Mouse (Mus musculus) heart, embryonic 15.5 days (tissue): ENCODE results near the gene Snx3. TPM values are rescaled to one million over a fixed set of nuclear protein-coding genes. Genes with fewer than 3 reads are reported as not detected.
A peak's percentile ranks its signal among the peaks of the same experiment; 100 is the strongest.

Source experiments
- ATAC-seq: fragments of 200-750 bp; cut with Nextera tagmentation; replicated peaks from 2 replicates; pipeline ENCODE4 v1.8.0; 2017; ENCODE audit warnings: low read depth, moderate TSS enrichment; ENCODE audit not compliant: insufficient number of reproducible peaks, insufficient read depth, low FRiP score
- H3K27ac ChIP-seq: fragments of 300-500 bp; sonication (generic); 2 replicates; pipeline ENCODE4 v1.5.1; 2015; ENCODE audit warnings: mild to moderate bottlenecking, inconsistent platforms
- H3K27me3 ChIP-seq: fragments of 300-500 bp; sonication (generic); 2 replicates; pipeline ENCODE4 v1.6.1; 2015; ENCODE audit warnings: inconsistent platforms
- H3K36me3 ChIP-seq: fragments of 300-500 bp; sonication (generic); 2 replicates; pipeline ENCODE4 v1.6.1; 2015; ENCODE audit warnings: mild to moderate bottlenecking, inconsistent platforms
- H3K4me1 ChIP-seq: fragments of 300-500 bp; sonication (generic); replicated peaks from 2 replicates; pipeline ENCODE4 v1.6.1; 2015; ENCODE audit warnings: inconsistent platforms
- H3K4me2 ChIP-seq: fragments of 300-500 bp; sonication (generic); 2 replicates; pipeline ENCODE4 v1.6.1; 2015; ENCODE audit warnings: inconsistent platforms, mild to moderate bottlenecking, moderate library complexity
- H3K4me3 ChIP-seq: fragments of 300-500 bp; sonication (generic); 2 replicates; pipeline ENCODE4 v1.5.1; 2015; ENCODE audit warnings: mild to moderate bottlenecking, inconsistent platforms
- H3K9ac ChIP-seq: fragments of 300-500 bp; sonication (generic); 2 replicates; pipeline ENCODE4 v1.6.1; 2015; ENCODE audit warnings: mild to moderate bottlenecking, inconsistent platforms
- H3K9me3 ChIP-seq: fragments of 300-500 bp; sonication (generic); replicated peaks from 2 replicates; pipeline ENCODE4 v1.6.1; 2016; ENCODE audit warnings: inconsistent platforms
- WGBS: fragments of 180-500 bp; shearing (Covaris S2); methylation state at CpG from one replicate; pipeline ENCODE4 v1.1.7; 2015; ENCODE audit warnings: mixed read lengths; 5-methylcytosine and 5-hydroxymethylcytosine counted together
- polyA plus RNA-seq: library from polyadenylated mRNA; unstranded; fragments of >200 nt; fragmentation: Nextera tagmentation; extraction: Ambion mirVana; gene quantifications from 2 replicates; pipeline ENCODE4 v1.2.1, GENCODE M21; 2015

The Snx3 gene
- polyA plus RNA-seq, 1 experiment from 2014 or later, result 340 TPM

DNA sequence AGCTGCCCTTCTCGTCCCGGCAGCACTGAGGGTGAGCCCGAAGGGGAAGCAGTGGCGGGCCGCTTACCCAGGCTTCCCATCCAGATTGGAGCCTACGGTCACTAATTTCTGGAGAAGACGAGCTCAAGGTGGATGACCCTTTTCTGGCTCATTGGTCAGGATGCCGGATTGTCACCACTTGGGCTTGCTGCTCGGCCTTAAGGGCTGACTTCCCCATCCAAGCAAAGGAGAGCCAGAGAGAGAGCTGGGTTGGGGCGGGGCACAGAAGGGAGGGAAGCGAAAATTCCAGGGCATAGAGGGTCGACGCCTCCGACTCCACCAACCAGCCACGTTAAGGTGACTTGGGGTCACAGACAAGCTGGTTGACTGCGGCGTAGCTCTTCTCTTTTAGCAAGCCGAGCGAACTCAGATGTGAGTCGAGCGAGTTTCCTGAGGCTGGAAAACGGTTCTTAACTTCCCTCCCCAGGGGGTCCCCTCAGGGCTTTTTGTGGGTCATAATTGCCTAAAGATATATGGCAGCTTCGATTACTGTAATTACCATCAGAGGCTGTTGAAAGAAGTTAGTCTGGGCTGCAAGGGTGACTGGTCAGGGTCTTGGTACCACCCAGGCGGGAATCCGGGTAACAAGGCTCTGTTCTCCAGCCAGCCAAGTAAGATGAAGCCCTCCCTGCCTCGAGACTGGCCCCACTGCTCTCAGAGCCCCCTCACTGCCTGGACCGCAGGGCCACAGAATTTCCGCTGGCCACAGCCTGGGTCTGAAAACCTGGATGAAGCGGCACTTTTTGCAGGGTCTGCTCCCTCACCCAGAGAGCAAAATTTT is 78.5 kb downstream of the Snx3 start:
- peaks cover 99% of the 10 kb centered on the region for H3K27me3 ChIP-seq
- peak overlapping the region; percentile 27 for H3K4me3 ChIP-seq
- peaks cover 38% of the 10 kb centered on the region for H3K4me1 ChIP-seq
- 3% methylated on average over 29 of the region's 29 CpGs for WGBS
- no peak overlapping the region for H3K9ac ChIP-seq
- no peak overlapping the region for H3K27ac ChIP-seq
- no peaks in the 10 kb centered on the region for H3K36me3 ChIP-seq
- ATAC-seq, result no peak
- peak overlapping the region; percentile 48 for H3K4me2 ChIP-seq
- no peaks in the 10 kb centered on the region for H3K9me3 ChIP-seq

- Histone ChIP-seq H3K4me1 (peaks cover 38% of the 10 kb centered on the region), H3K27me3 (peaks cover 99% of the 10 kb centered on the region), H3K27ac (no peak overlapping the region), H3K9ac (no peak overlapping the region), H3K4me3 (no peak overlapping the region), H3K4me2 (no peak overlapping the region), H3K36me3 (no peaks in the 10 kb centered on the region), H3K9me3 (no peaks in the 10 kb centered on the region)
- WGBS, result 12% methylated on average over 7 of the region's 7 CpGs
- no peak for ATAC-seq
Measured at GRCm38 (mm10) chr10:42580951-42581277, 79.1 kb downstream of the Snx3 start.

GRCm38 (mm10) chr10:42581694-42582565 is 80.1 kb downstream of the Snx3 start:
- 1% methylated on average over 44 of the region's 45 CpGs for WGBS
- no peak overlapping the region for H3K27ac ChIP-seq
- peak overlapping the region; percentile 36; the same call in 1 of the 2 replicates for H3K4me3 ChIP-seq
- H3K27me3 ChIP-seq, result peaks cover 99% of the 10 kb centered on the region
- ATAC-seq, result no peak
- peaks cover 38% of the 10 kb centered on the region for H3K4me1 ChIP-seq
- peak overlapping the region; percentile 54; the same call in 1 of the 2 replicates for H3K4me2 ChIP-seq
- H3K9me3 ChIP-seq, result no peaks in the 10 kb centered on the region
- no peak overlapping the region for H3K9ac ChIP-seq
- no peaks in the 10 kb centered on the region for H3K36me3 ChIP-seq

DNA sequence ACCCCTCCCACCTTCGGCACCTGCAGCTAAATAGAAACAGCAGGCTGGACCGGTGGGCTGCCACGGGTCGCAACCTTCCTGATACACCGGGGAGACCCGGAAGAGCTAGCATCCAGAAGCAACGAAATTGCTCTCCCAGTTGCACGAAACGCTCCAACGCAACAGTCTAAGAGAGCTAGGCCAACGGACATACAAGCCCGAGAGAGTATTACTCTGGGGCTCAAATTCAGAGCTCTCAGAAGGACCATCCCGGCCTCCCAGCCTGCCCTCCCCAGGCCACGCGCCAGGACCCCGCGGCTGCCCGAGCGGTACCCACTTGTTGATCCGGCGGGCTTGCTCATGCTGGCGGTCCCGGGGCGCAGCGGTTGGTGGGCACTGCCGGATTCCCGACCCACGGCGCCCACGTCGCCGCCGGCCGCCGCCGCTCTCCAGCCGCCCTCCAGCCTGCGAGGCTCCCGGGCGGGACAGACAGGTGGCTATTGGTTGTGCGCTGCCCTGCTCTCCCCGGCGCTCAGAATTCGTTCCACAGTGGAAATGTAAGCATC is 80.8 kb downstream of the Snx3 start:
- no peak for ATAC-seq
- Histone ChIP-seq H3K9me3 (no peaks in the 10 kb centered on the region), H3K4me1 (peaks cover 38% of the 10 kb centered on the region), H3K4me3 (peak overlapping the region; percentile 36), H3K36me3 (no peaks in the 10 kb centered on the region), H3K27me3 (peaks cover 99% of the 10 kb centered on the region), H3K4me2 (peak overlapping the region; percentile 54), H3K27ac (no peak overlapping the region), H3K9ac (no peak overlapping the region)
- 1% methylated on average over 44 of the region's 44 CpGs for WGBS

DNA sequence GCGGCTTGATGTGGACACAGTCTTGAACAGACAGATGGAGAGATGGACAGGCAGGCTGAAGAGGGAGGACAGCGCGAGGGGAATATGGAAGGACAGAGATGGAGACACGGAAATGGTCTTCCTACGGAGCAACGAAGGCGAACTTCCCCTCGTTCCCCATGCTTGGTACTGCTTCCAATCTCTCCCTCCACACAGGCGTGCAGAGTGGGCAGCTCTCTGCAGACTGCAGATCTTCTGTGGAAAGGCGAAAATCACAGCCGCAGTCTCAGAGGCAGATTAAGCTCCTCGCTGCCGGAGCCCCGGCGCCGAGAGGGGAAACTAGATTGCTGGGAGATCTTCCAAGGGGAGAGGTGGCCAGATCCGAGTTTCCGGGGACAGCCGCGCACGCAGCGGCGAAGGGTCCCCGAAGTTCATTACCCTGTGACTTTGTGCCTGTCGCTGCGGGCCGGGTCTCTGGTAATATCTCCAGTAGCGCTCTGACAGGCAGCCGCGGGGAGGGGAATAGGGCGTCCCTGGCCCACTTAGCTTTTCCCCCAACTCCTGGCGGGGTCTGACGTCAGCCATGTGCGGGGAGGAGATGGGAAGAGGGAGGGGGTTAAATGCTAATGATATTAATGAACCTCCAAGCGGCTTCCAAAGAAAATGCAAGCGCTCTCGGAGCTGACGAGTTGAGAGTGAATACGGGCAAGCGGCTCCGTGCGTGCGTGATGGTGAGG is 81.5 kb downstream of the Snx3 start, which contains the start of the genes Nr2e1 and Ostm1:
Gene Nr2e1 (minus strand): TSS at position 476 of the 716 bp plus-strand sequence.
Gene Ostm1 (plus strand): TSS at position 666 of the 716 bp plus-strand sequence.
- WGBS, result 1% methylated on average over 43 of the region's 43 CpGs
- ATAC-seq, result no peak

GRCm38 (mm10) chr10:42583902-42584435 is 82.1 kb downstream of the Snx3 start:
- under 1% methylated on average over 32 of the region's 32 CpGs for WGBS
- peak overlapping the region; percentile 54 for H3K4me2 ChIP-seq
- H3K36me3 ChIP-seq, result no peaks in the 10 kb centered on the region
- peak overlapping the region; percentile 36 for H3K4me3 ChIP-seq
- no peaks in the 10 kb centered on the region for H3K9me3 ChIP-seq
- peaks cover 38% of the 10 kb centered on the region for H3K4me1 ChIP-seq
- ATAC-seq, result no peak
- peaks cover 98% of the 10 kb centered on the region for H3K27me3 ChIP-seq
- no peak overlapping the region for H3K9ac ChIP-seq
- H3K27ac ChIP-seq, result no peak overlapping the region

More for the DNA sequence above, 81.5 kb downstream of the Snx3 start, which contains the start of the genes Nr2e1 and Ostm1:
- Histone ChIP-seq H3K9ac (no peak within 1 kb of the TSS), H3K36me3 (no peaks in the 10 kb centered on the region), H3K9me3 (no peaks in the 10 kb centered on the region), H3K27me3 (peaks cover 98% of the 10 kb centered on the region), H3K4me1 (peaks cover 38% of the 10 kb centered on the region), H3K4me2 (peak within 1 kb of the TSS; percentile 54), H3K4me3 (peak within 1 kb of the TSS; percentile 36), H3K27ac (no peak within 1 kb of the TSS)

GRCm38 (mm10) chr10:42584436-42584983 is 82.7 kb downstream of the Snx3 start:
- H3K4me1 ChIP-seq, result peaks cover 35% of the 10 kb centered on the region
- H3K36me3 ChIP-seq, result no peaks in the 10 kb centered on the region
- H3K9me3 ChIP-seq, result no peaks in the 10 kb centered on the region
- WGBS, result 1% methylated on average over 37 of the region's 37 CpGs
- peaks cover 98% of the 10 kb centered on the region for H3K27me3 ChIP-seq
- peak overlapping the region; percentile 36 for H3K4me3 ChIP-seq
- no peak overlapping the region for H3K9ac ChIP-seq
- no peak overlapping the region for H3K27ac ChIP-seq
- ATAC-seq, result no peak
- H3K4me2 ChIP-seq, result peak overlapping the region; percentile 54

Other genes with a start within 250 kb of the Snx3 start
- 5.7 and 6.8 TPM in 2 replicates for gene Foxo3, start 225.3 kb upstream of the Snx3 start, polyA plus RNA-seq
- gene Afg1l, start 23.5 kb upstream of the Snx3 start, polyA plus RNA-seq, result 16.5 and 17.2 TPM in 2 replicates
- not detected in 2 replicates for gene Nr2e1, start 81.6 kb downstream of the Snx3 start, polyA plus RNA-seq
- 17.0 and 20.1 TPM in 2 replicates for gene Ostm1, start 81.8 kb downstream of the Snx3 start, polyA plus RNA-seq